Mouse (Mus musculus): Measurements from ENCODE around the gene Cplx1.

DNA sequence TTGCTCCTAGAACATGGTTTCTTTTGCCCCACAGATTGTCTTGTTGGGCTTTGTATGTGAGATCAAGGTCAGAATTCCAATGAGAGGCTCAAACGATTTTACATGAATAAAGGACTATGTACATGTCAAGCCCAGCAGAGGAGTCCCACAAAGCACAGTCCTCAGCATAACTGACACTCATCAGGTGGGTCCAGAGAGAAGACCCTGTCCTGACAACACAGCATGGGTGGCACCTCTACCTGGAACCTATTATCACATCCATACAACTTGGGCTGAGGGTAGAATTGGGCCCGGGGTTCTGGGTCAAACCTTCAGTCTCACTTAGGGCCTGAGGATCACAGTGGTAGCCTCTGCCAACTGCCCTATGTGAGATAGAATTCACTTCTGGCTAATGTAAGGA lies 15.6 kb upstream of the Cplx1 start:
- TF ChIP-seq CTCF (IDR thresholded peaks at IDR 0.05; ENCODE audit: extremely low read depth, insufficient read length, insufficient replicate concordance, low read depth, low read length) (no peak), POLR2A (IDR thresholded peaks at IDR 0.05; ENCODE audit: low read depth, low read length) (no peak)
